Mouse (Mus musculus): ENCODE data around the gene Trpt1. TPM values are rescaled to one million over a fixed set of nuclear protein-coding genes. Genes with fewer than 3 reads are reported as not detected.
A peak's percentile ranks its signal among the peaks of the same experiment; 100 is the strongest.

The Trpt1 gene
- 10.0 and 11.4 TPM in 2 replicates for polyA plus RNA-seq (2012; rRNA removed)

- WGBS = under 1% methylated on average over 24 of the region's 24 CpGs
- DNase-seq (ENCODE audit: low read depth, low spot score) = peak; percentile 86
Observed at GRCm38 (mm10) chr19:6996006-6996405, at the start of gene Trpt1, which contains the start of gene Nudt22. Gene Trpt1 (plus strand): TSS chr19:6996131. Gene Nudt22 (minus strand): TSS chr19:6996117.

DNA sequence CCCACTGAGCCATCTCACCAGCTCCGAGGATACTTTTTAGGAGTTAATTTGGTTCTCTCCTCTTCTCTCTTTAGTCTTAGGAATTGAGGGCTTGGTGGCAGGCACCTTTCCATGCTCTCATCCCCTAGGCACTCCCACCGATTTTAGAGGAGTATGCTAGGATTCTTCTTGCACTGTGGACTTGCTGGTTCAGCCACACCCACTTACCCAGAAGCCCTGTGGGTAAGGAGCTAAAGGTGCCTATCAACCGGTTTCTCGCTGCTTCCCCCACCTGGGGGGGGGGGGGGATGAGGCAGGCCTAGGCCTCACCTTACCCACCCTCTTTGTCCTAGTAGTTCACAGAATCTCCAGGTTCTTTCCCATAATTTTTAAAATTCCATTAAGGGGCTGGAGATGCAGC, 48.2 kb upstream of the Trpt1 start:
- 57% methylated on average over 4 of the region's 4 CpGs for WGBS
- DNase-seq (ENCODE audit: low read depth, low spot score) = no peak

DNA sequence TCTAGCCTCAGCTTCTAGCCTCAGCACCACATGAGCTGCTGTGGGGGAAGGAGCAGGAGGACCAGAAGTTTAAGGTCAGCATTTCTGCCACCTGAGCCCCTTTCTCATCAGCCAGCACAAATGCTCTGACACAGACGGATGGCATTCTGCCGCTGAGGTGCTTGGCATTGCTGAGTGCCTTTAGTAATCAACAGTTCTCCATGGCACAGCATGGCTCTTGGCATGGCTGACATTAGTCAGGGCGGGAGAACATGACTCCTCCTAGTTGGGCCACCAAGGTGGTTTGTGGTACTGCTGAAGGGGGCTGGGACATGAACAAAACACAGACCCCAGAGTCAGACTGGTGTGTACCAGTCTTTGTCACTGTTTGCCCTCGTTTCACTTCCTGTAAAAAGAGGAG, 47.7 kb upstream of the Trpt1 start:
- DNase-seq (ENCODE audit: low read depth, low spot score) = no peak
- 89% methylated on average over 4 of the region's 4 CpGs for WGBS

GRCm38 (mm10) chr19:6949532-6949931, 46.4 kb upstream of the Trpt1 start:
- WGBS = 45% methylated on average over 5 of the region's 5 CpGs
- no peak for DNase-seq (ENCODE audit: low read depth, low spot score)

DNA sequence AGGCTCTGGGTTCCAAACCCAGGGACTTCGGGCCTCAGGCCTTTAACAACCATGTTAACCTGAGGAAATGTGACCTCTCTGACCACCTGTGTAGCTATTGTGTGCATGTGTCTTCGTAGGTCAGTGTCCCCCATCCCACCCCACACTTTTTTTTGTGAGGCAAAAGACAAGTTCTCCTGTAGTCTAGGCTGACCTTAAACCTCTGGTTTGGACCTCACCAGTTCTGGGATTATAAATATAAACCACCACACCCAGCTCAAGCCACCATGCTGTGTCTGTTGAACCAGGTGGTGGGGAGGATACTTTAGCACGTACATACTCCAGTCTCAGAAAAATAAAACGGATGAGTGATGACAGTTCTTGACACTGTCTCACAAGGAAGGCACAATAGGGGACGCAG, 46.0 kb upstream of the Trpt1 start:
- 44% methylated on average over 5 of the region's 5 CpGs for WGBS
- DNase-seq (ENCODE audit: low read depth, low spot score) = no peak

DNA sequence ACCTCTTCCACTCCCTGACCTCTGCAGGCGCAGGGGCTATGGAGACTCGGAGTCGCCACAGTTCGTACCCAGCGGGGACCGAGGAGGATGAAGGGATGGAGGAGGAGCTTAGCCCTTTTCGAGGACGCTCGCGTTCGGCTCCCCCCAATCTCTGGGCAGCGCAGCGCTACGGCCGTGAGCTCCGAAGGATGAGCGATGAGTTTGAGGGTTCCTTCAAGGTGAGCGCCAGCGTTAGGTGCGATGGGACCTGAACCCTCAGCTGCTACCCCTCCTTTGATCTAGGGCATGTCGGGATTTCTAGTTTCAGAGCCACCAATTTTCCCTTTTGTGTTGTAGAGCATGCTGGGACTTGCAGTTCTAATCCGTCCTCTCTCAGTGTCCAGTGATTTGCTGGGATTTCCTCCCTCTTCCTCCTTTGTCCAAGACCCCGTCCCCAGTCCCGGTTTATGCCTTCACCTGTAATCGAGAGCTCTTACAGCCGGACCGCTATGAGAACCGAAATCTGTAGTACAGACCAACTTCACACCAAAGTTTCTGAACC, 45.2 kb upstream of the Trpt1 start:
- DNase-seq (ENCODE audit: low read depth, low spot score) = no peak
- WGBS = under 1% methylated on average over 28 of the region's 28 CpGs

GRCm38 (mm10) chr19:6951381-6951968, 44.5 kb upstream of the Trpt1 start:
- peak; percentile 93 for DNase-seq (ENCODE audit: low read depth, low spot score)
- under 1% methylated on average over 35 of the region's 35 CpGs for WGBS

- 1% methylated on average over 31 of the region's 31 CpGs for WGBS
- no peak for DNase-seq (ENCODE audit: low read depth, low spot score)
Observed at GRCm38 (mm10) chr19:6951994-6952711, 43.8 kb upstream of the Trpt1 start.

DNA sequence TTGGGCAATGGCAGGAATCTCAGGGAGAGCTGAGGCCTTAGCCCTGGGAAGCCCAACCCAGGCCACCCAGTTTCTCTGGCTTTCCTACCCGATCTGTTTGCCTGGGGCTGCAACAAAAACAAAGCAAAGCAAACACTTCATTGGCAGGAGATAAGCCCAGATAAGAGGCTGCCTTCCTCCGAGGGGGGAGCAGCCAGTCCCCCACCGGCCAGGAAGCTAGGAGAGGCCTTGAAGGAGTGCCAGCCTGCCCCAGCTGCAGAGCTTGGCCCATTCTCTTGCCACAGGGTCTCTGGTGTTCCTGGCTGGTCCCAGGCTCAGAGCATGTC, 43.3 kb upstream of the Trpt1 start:
- WGBS = 13% methylated on average over 3 of the region's 3 CpGs
- DNase-seq (ENCODE audit: low read depth, low spot score) = no peak

DNA sequence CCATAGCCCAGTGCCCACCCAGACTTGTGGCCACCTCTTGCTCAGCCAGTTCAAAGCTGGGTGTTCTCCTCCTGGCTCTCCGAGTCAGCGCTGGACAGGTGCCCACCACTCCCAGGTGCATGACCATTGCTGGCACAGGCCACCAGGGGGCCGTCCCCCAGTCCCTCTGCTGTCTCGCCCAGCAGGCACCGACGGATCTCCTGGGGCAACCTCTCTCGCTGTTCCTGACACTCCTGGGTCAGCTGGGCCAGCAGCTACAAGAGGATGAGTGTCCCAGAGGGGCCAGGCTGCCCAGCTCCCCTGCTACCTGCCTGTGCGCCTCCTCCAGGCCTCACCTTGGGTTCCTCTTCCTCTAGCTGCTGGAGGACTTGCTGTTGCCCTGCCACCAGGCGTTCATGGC, 41.9 kb upstream of the Trpt1 start:
- 18% methylated on average over 9 of the region's 9 CpGs for WGBS
- DNase-seq (ENCODE audit: low read depth, low spot score) = no peak

DNA sequence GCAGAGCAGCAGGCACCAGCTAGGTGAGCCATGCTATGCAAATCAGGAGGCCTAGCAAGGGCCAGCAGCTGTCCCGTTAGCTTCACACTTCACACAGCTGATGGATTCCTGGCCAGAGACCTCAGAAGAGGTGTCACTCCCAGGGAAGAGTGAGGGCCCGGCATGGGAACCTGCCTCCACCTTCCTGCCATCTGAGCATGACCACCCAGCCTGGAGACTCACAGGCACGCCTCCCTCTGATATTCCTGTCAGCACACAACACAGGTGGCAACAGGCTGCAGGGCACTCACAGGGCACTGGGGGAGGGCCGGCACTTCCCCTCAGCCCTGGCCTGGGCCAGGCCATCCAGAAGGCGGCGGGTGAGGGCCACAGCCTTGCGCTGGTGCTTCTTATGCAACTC, 40.5 kb upstream of the Trpt1 start:
- WGBS = 81% methylated on average over 7 of the region's 7 CpGs
- no peak for DNase-seq (ENCODE audit: low read depth, low spot score)

DNA sequence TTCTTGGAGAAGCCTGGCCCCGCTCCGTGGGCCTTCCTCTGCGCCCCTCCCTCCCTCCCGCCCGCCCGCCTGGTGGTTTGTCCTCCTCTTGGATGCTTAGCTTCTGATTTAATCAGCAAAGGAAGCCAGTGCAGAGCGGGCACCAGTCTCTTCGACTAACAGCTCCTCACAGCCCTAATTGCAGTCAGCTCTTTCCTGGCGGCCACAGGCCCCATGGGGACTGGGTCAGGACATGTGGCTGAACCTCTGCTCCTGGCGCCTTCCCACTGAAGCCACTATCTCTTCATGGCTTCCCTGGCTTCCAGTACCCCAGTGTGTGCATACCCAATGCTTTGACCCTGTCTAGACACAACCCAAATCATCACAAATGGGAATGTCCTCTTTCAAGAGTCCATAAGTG, 39.5 kb upstream of the Trpt1 start:
- no peak for DNase-seq (ENCODE audit: low read depth, low spot score)
- 87% methylated on average over 10 of the region's 10 CpGs for WGBS

- 4% methylated on average over 15 of the region's 15 CpGs for WGBS
Observed at GRCm38 (mm10) chr19:6968491-6969271, 27.2 kb upstream of the Trpt1 start.

GRCm38 (mm10) chr19:6969291-6969664, 26.7 kb upstream of the Trpt1 start:
- 2% methylated on average over 20 of the region's 20 CpGs for WGBS

More at GRCm38 (mm10) chr19:6968491-6969271, 27.2 kb upstream of the Trpt1 start:
- DNase-seq (ENCODE audit: low read depth, low spot score) = no peak

DNA sequence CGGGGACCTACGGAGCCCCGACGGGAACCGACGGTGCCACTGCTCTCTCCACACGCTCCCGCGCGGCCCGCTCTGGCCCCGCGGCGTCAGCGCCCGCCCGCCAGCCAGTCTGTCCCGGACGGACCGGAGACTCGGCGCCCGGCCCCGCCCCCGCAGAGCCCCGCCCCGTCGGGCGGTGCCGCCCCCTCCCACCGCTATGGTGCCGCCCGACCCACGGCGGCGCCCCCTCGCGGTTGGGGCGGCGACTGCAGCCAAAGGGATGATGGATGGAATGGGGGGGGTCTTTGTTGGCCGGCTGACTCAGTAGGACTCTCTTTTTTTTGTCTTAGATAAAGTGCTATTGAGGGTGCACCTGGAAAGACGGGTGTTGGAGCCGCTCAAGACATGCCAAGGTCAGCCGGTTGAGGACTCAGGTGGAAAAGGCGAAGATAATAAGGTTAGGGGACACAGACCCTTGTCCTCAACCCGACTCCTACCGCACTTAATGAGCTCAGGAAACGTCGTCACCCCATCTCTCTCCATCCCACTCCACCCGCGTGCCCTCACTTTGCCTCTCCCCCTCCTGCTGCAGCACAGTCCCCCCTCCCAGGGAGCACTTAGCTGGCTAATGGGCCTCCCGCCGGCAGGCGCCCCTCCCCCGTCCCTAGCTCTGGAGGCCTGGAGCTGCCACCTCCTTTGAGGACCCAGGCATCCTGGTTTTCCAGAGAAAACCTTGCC, 26.1 kb upstream of the Trpt1 start:
- 2% methylated on average over 54 of the region's 55 CpGs for WGBS
- DNase-seq (ENCODE audit: low read depth, low spot score) = no peak

More at GRCm38 (mm10) chr19:6969291-6969664, 26.7 kb upstream of the Trpt1 start:
- DNase-seq (ENCODE audit: low read depth, low spot score) = no peak

GRCm38 (mm10) chr19:6970460-6971085, 25.4 kb upstream of the Trpt1 start:
- DNase-seq (ENCODE audit: low read depth, low spot score) = no peak
- WGBS = 20% methylated on average over 11 of the region's 11 CpGs

DNA sequence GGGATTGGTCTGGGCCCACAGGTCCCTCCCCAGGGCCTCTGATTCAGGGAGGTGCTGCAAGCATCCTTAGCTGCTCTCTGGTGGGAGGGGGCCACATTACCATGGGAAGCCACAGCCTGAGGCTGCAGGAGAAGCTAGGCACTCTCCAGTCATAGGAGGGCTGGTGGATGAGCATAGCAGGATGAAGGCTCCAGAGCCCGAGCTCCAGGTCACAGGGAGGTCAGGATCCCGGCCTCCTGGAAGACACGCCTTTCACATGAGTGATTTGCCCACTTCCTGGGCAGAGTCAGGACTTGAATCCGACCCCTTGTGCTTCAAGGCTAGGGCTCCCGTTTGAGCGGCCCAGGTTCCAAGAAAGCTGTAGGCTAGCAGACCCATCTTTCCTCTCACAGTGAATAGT, 24.3 kb upstream of the Trpt1 start:
- WGBS = 44% methylated on average over 6 of the region's 6 CpGs
- no peak for DNase-seq (ENCODE audit: low read depth, low spot score)

GRCm38 (mm10) chr19:6972247-6972917, 23.5 kb upstream of the Trpt1 start:
- 76% methylated on average over 13 of the region's 13 CpGs for WGBS
- no peak for DNase-seq (ENCODE audit: low read depth, low spot score)

Measured in large intestine, adult 2 months (tissue).